Mouse (Mus musculus): ENCODE data around the gene Spice1. TPM values are rescaled to one million over a fixed set of nuclear protein-coding genes. Genes with fewer than 3 reads are reported as not detected.

Spice1 gene
- polyA plus RNA-seq, 1 experiment: 3.1 TPM

GRCm38 (mm10) chr16:44394577-44395243 lies 47.8 kb downstream of the Spice1 start, which contains the start of gene Cfap44:
Cfap44 (plus strand) TSS chr16:44394796.
- H3ac ChIP-seq (ENCODE audit: control insufficient read depth, insufficient read length, low read depth): no peak within 1 kb of the TSS

GRCm38 (mm10) chr16:44404933-44405332 lies 58.0 kb downstream of the Spice1 start:
- no peak for TF ChIP-seq FOSL1 (IDR thresholded peaks at IDR 0.05; ENCODE audit: insufficient read depth, low read length, poor library complexity, severe bottlenecking)
- no peak for TF ChIP-seq CEBPB (IDR thresholded peaks at IDR 0.05; ENCODE audit: low read depth)
- TF ChIP-seq USF1 (IDR thresholded peaks at IDR 0.05; ENCODE audit: low read depth): no peak
- TF ChIP-seq MAX (IDR thresholded peaks at IDR 0.05): no peak
- no peak for TF ChIP-seq MYOG (IDR thresholded peaks at IDR 0.05; ENCODE audit: control insufficient read depth, extremely low read depth, insufficient read length)
- TF ChIP-seq MYOD1 (IDR thresholded peaks at IDR 0.05; ENCODE audit: control insufficient read depth, insufficient read length, low read depth): no peak
- no peak for TF ChIP-seq CTCF (IDR thresholded peaks at IDR 0.05; ENCODE audit: control insufficient read depth, insufficient read depth, insufficient read length)
- H3K36me3 ChIP-seq (ENCODE audit: control insufficient read depth, insufficient read depth): no peaks in the 10 kb centered on the region
- no peak overlapping the region for H3K4me3 ChIP-seq (ENCODE audit: insufficient read depth, poor library complexity, severe bottlenecking)

More at GRCm38 (mm10) chr16:44394577-44395243, 47.8 kb downstream of the Spice1 start, which contains the start of gene Cfap44:
- no peaks in the 10 kb centered on the region for H3K36me3 ChIP-seq (ENCODE audit: control insufficient read depth, insufficient read depth)
- H3K27me3 ChIP-seq (ENCODE audit: control insufficient read depth, insufficient read depth, insufficient read length): no peaks in the 10 kb centered on the region
- H3K79me3 ChIP-seq (ENCODE audit: low read depth): no peaks in the 10 kb centered on the region
- no peaks in the 10 kb centered on the region for H3K79me2 ChIP-seq (ENCODE audit: control insufficient read depth, insufficient read depth)
- TF ChIP-seq MAX (IDR thresholded peaks at IDR 0.05): no peak
- TF ChIP-seq CTCF (IDR thresholded peaks at IDR 0.05; ENCODE audit: control insufficient read depth, insufficient read depth, insufficient read length): no peak
- no peak for TF ChIP-seq MYOG (IDR thresholded peaks at IDR 0.05; ENCODE audit: control insufficient read depth, extremely low read depth, insufficient read length)
- TF ChIP-seq FOSL1 (IDR thresholded peaks at IDR 0.05; ENCODE audit: insufficient read depth, low read length, poor library complexity, severe bottlenecking): no peak
- no peak for TF ChIP-seq USF1 (IDR thresholded peaks at IDR 0.05; ENCODE audit: low read depth)
- no peak for TF ChIP-seq MYOD1 (IDR thresholded peaks at IDR 0.05; ENCODE audit: control insufficient read depth, insufficient read length, low read depth)
- no peak for TF ChIP-seq CEBPB (IDR thresholded peaks at IDR 0.05; ENCODE audit: low read depth)
- H3K4me3 ChIP-seq (ENCODE audit: insufficient read depth, poor library complexity, severe bottlenecking): no peak within 1 kb of the TSS

GRCm38 (mm10) chr16:44407211-44407610 lies 60.3 kb downstream of the Spice1 start:
- Histone ChIP-seq H3K36me3 (ENCODE audit: control insufficient read depth, insufficient read depth) (no peaks in the 10 kb centered on the region), H3K4me3 (ENCODE audit: insufficient read depth, poor library complexity, severe bottlenecking) (no peak overlapping the region), H3K27me3 (ENCODE audit: control insufficient read depth, insufficient read depth, insufficient read length) (peaks cover 4% of the 10 kb centered on the region), H3ac (ENCODE audit: control insufficient read depth, insufficient read length, low read depth) (no peak overlapping the region), H3K79me2 (ENCODE audit: control insufficient read depth, insufficient read depth) (no peaks in the 10 kb centered on the region), H3K79me3 (ENCODE audit: low read depth) (no peaks in the 10 kb centered on the region)
- no peak for TF ChIP-seq CEBPB (IDR thresholded peaks at IDR 0.05; ENCODE audit: low read depth)
- TF ChIP-seq MAX (IDR thresholded peaks at IDR 0.05): no peak
- no peak for TF ChIP-seq MYOD1 (IDR thresholded peaks at IDR 0.05; ENCODE audit: control insufficient read depth, insufficient read length, low read depth)
- TF ChIP-seq FOSL1 (IDR thresholded peaks at IDR 0.05; ENCODE audit: insufficient read depth, low read length, poor library complexity, severe bottlenecking): no peak
- no peak for TF ChIP-seq USF1 (IDR thresholded peaks at IDR 0.05; ENCODE audit: low read depth)
- TF ChIP-seq CTCF (IDR thresholded peaks at IDR 0.05; ENCODE audit: control insufficient read depth, insufficient read depth, insufficient read length): no peak
- no peak for TF ChIP-seq MYOG (IDR thresholded peaks at IDR 0.05; ENCODE audit: control insufficient read depth, extremely low read depth, insufficient read length)

More at GRCm38 (mm10) chr16:44404933-44405332, 58.0 kb downstream of the Spice1 start:
- no peaks in the 10 kb centered on the region for H3K27me3 ChIP-seq (ENCODE audit: control insufficient read depth, insufficient read depth, insufficient read length)
- H3K79me2 ChIP-seq (ENCODE audit: control insufficient read depth, insufficient read depth): no peaks in the 10 kb centered on the region
- H3ac ChIP-seq (ENCODE audit: control insufficient read depth, insufficient read length, low read depth): no peak overlapping the region
- no peaks in the 10 kb centered on the region for H3K79me3 ChIP-seq (ENCODE audit: low read depth)

GRCm38 (mm10) chr16:44408290-44408689 lies 61.4 kb downstream of the Spice1 start:
- H3K79me3 ChIP-seq (ENCODE audit: low read depth): no peaks in the 10 kb centered on the region
- H3K36me3 ChIP-seq (ENCODE audit: control insufficient read depth, insufficient read depth): no peaks in the 10 kb centered on the region
- H3ac ChIP-seq (ENCODE audit: control insufficient read depth, insufficient read length, low read depth): no peak overlapping the region
- H3K4me3 ChIP-seq (ENCODE audit: insufficient read depth, poor library complexity, severe bottlenecking): no peak overlapping the region
- TF ChIP-seq CTCF (IDR thresholded peaks at IDR 0.05; ENCODE audit: control insufficient read depth, insufficient read depth, insufficient read length) (no peak), USF1 (IDR thresholded peaks at IDR 0.05; ENCODE audit: low read depth) (no peak), CEBPB (IDR thresholded peaks at IDR 0.05; ENCODE audit: low read depth) (no peak), FOSL1 (IDR thresholded peaks at IDR 0.05; ENCODE audit: insufficient read depth, low read length, poor library complexity, severe bottlenecking) (no peak), MAX (IDR thresholded peaks at IDR 0.05) (no peak), MYOG (IDR thresholded peaks at IDR 0.05; ENCODE audit: control insufficient read depth, extremely low read depth, insufficient read length) (no peak), MYOD1 (IDR thresholded peaks at IDR 0.05; ENCODE audit: control insufficient read depth, insufficient read length, low read depth) (no peak)
- H3K27me3 ChIP-seq (ENCODE audit: control insufficient read depth, insufficient read depth, insufficient read length): peaks cover 10% of the 10 kb centered on the region
- no peaks in the 10 kb centered on the region for H3K79me2 ChIP-seq (ENCODE audit: control insufficient read depth, insufficient read depth)

- H3K79me2 ChIP-seq (ENCODE audit: control insufficient read depth, insufficient read depth): no peaks in the 10 kb centered on the region
- H3K4me3 ChIP-seq (ENCODE audit: insufficient read depth, poor library complexity, severe bottlenecking): no peak overlapping the region
- H3K79me3 ChIP-seq (ENCODE audit: low read depth): no peaks in the 10 kb centered on the region
- no peak overlapping the region for H3ac ChIP-seq (ENCODE audit: control insufficient read depth, insufficient read length, low read depth)
- TF ChIP-seq MYOG (IDR thresholded peaks at IDR 0.05; ENCODE audit: control insufficient read depth, extremely low read depth, insufficient read length) (no peak), CEBPB (IDR thresholded peaks at IDR 0.05; ENCODE audit: low read depth) (no peak), FOSL1 (IDR thresholded peaks at IDR 0.05; ENCODE audit: insufficient read depth, low read length, poor library complexity, severe bottlenecking) (no peak), CTCF (IDR thresholded peaks at IDR 0.05; ENCODE audit: control insufficient read depth, insufficient read depth, insufficient read length) (no peak), MYOD1 (IDR thresholded peaks at IDR 0.05; ENCODE audit: control insufficient read depth, insufficient read length, low read depth) (no peak), USF1 (IDR thresholded peaks at IDR 0.05; ENCODE audit: low read depth) (no peak), MAX (IDR thresholded peaks at IDR 0.05) (no peak)
- H3K36me3 ChIP-seq (ENCODE audit: control insufficient read depth, insufficient read depth): no peaks in the 10 kb centered on the region
- peaks cover 10% of the 10 kb centered on the region for H3K27me3 ChIP-seq (ENCODE audit: control insufficient read depth, insufficient read depth, insufficient read length)
Measured at GRCm38 (mm10) chr16:44410176-44410575, 63.3 kb downstream of the Spice1 start.

Measured in C2C12 (cell line).